Mouse (Mus musculus): ENCODE data around the gene Tubgcp6.

Gene Tubgcp6

GRCm38 (mm10) chr15:89140659-89141252 lies 17.8 kb upstream of the Tubgcp6 start, which contains the start of gene Mapk12:
TSS of gene Mapk12 (minus strand) at chr15:89140703.
- WGBS = 2% methylated on average over 21 of the region's 21 CpGs

- WGBS = under 1% methylated on average over 53 of the region's 53 CpGs
Observed at GRCm38 (mm10) chr15:89140048-89140658, 17.2 kb upstream of the Tubgcp6 start.

GRCm38 (mm10) chr15:89138531-89138930 lies 15.6 kb upstream of the Tubgcp6 start:
- WGBS = 97% methylated on average over 6 of the region's 6 CpGs

GRCm38 (mm10) chr15:89138046-89138405 lies 15.1 kb upstream of the Tubgcp6 start:
- WGBS = 84% methylated on average over 7 of the region's 7 CpGs

GRCm38 (mm10) chr15:89137378-89138045 lies 14.6 kb upstream of the Tubgcp6 start:
- 58% methylated on average over 11 of the region's 11 CpGs for WGBS

GRCm38 (mm10) chr15:89136461-89137155 lies 13.7 kb upstream of the Tubgcp6 start:
- 98% methylated on average over 5 of the region's 5 CpGs for WGBS

- WGBS = 94% methylated on average over 3 of the region's 3 CpGs
Observed at GRCm38 (mm10) chr15:89131316-89131715, 8.4 kb upstream of the Tubgcp6 start.

GRCm38 (mm10) chr15:89128382-89129350 lies 5.8 kb upstream of the Tubgcp6 start, which contains the start of gene Hdac10:
TSS of gene Hdac10 (minus strand) at chr15:89128700.
- 2% methylated on average over 36 of the region's 36 CpGs for WGBS

- 66% methylated on average over 8 of the region's 8 CpGs for WGBS
Observed at GRCm38 (mm10) chr15:89127364-89127940, 4.5 kb upstream of the Tubgcp6 start.

- 87% methylated on average over 8 of the region's 8 CpGs for WGBS
Observed at GRCm38 (mm10) chr15:89126622-89127021, 3.7 kb upstream of the Tubgcp6 start.

- WGBS = 96% methylated on average over 9 of the region's 9 CpGs
Observed at GRCm38 (mm10) chr15:89125351-89125750, 2.4 kb upstream of the Tubgcp6 start.

- 93% methylated on average over 3 of the region's 3 CpGs for WGBS
Observed at GRCm38 (mm10) chr15:89124312-89124711, 1.4 kb upstream of the Tubgcp6 start.

GRCm38 (mm10) chr15:89123595-89123994 lies 683 bp upstream of the Tubgcp6 start:
- WGBS = 17% methylated on average over 11 of the region's 11 CpGs

- WGBS = 58% methylated on average over 9 of the region's 9 CpGs
Observed at GRCm38 (mm10) chr15:89110147-89110546, 12.8 kb downstream of the Tubgcp6 start.

GRCm38 (mm10) chr15:89106976-89107375 lies 15.9 kb downstream of the Tubgcp6 start:
- WGBS = 82% methylated on average over 1 of the region's 1 CpGs

- 55% methylated on average over 13 of the region's 13 CpGs for WGBS
Observed at GRCm38 (mm10) chr15:89106073-89106472, 16.8 kb downstream of the Tubgcp6 start.

GRCm38 (mm10) chr15:89104425-89104824 lies 18.5 kb downstream of the Tubgcp6 start:
- WGBS = 67% methylated on average over 8 of the region's 8 CpGs

GRCm38 (mm10) chr15:89103921-89104320 lies 19.0 kb downstream of the Tubgcp6 start:
- 71% methylated on average over 10 of the region's 10 CpGs for WGBS

GRCm38 (mm10) chr15:89102646-89103045 lies 20.3 kb downstream of the Tubgcp6 start:
- 74% methylated on average over 5 of the region's 5 CpGs for WGBS

GRCm38 (mm10) chr15:89100823-89101222 lies 22.1 kb downstream of the Tubgcp6 start:
- 74% methylated on average over 12 of the region's 12 CpGs for WGBS

- WGBS = 78% methylated on average over 7 of the region's 7 CpGs
Observed at GRCm38 (mm10) chr15:89098616-89099015, 24.3 kb downstream of the Tubgcp6 start.

All from cerebral cortex, adult 2 months (tissue).